Mouse (Mus musculus) brain, embryonic 14.5 days (tissue): Measurements from ENCODE around the gene Trim50.

Source experiments
- CTCF ChIP-seq: fragments of 200-500 bp; IDR thresholded peaks from 2 replicates; pipeline ENCODE4 v1.5.1; 2012; ENCODE audit warnings: inconsistent platforms, mild to moderate bottlenecking, moderate library complexity, borderline replicate concordance; ENCODE audit not compliant: insufficient read depth, insufficient read length; ENCODE audit errors: extremely low read depth
- POLR2A ChIP-seq: fragments of 200-500 bp; IDR thresholded peaks from 2 replicates; pipeline ENCODE4 v1.6.1; 2012; ENCODE audit warnings: mild to moderate bottlenecking, inconsistent platforms, borderline replicate concordance; ENCODE audit not compliant: poor library complexity, insufficient read depth, insufficient read length, severe bottlenecking; ENCODE audit errors: extremely low read depth

DNA sequence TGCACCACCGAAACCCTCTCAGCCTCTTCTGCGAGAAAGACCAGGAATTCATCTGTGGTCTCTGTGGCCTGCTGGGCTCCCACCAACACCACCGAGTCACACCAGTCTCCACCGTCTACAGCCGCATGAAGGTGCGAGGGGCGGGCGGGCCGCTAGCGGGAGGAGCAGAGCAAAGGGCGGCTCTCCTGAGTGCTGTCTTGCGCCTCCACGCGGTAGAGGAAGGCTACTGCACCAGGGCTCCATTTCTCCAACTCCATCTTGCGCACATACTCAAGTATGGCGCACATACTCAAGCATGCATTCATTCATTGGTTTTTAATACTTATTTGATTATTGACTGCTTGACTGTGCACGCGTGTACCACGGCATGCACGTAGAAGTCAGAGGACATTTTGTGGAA is 469 bp downstream of the Trim50 start:
- peak; percentile 55 for TF ChIP-seq CTCF
- no peak for TF ChIP-seq POLR2A
